Mouse (Mus musculus): ENCODE results near the gene Sytl2.

GRCm38 (mm10) chr7:90395928-90396327 lies 93.9 kb downstream of the Sytl2 start:
- TF ChIP-seq CTCF (IDR thresholded peaks at IDR 0.05; ENCODE audit: control insufficient read depth, insufficient read depth, insufficient read length), result no peak
- TF ChIP-seq USF1 (IDR thresholded peaks at IDR 0.05; ENCODE audit: low read depth), result no peak
- no peak for TF ChIP-seq MYOG (IDR thresholded peaks at IDR 0.05; ENCODE audit: control insufficient read depth, extremely low read depth, insufficient read length)
- TF ChIP-seq CEBPB (IDR thresholded peaks at IDR 0.05; ENCODE audit: low read depth), result no peak
- no peak for TF ChIP-seq MAX (IDR thresholded peaks at IDR 0.05)
- no peak for TF ChIP-seq MYOD1 (IDR thresholded peaks at IDR 0.05; ENCODE audit: control insufficient read depth, insufficient read length, low read depth)

Measured in C2C12 (cell line).